Mouse (Mus musculus) ovary, postnatal 10 days (tissue): ENCODE results near the gene Lrig1.
"Not testable (repeated sequence)": the region's sequence is repeated elsewhere in the genome, so short reads cannot be mapped to it uniquely, and the experiment has no call there.

Source experiments
- DNase-seq: peaks from one replicate; pipeline ENCODE4 v3.0.0; 2022; ENCODE audit warnings: low spot score

The Lrig1 gene

DNA sequence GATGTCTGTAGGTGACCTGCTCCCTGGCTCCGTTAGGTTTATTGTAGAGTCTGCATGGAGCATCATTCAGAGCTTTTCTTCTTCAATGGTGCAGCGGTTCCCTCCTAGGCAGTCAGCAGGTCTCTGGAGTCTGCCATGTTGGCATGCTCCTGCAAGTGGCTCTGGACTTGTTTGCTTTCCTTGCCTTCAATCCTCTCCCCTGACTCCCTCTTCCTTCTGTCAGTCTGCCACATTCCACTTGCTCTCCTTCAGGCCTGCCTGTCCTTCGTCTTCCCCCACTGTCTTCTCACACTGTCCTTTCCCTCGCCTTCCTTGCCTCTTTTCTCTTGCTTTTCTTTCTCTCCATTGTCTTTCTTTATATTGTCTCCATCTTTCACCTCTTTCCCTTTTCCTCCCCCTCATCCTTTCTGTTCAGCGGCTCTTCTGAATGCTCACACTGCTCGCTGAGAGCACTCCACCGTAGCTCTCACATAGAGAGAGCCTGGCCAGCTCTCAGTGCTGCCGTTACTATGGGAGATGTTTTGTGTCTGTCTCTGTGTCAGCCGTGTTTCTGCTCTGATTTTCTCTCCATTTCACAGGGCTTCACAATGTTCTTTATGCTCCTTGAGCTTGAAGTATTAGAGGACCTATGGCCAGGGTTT, 124.3 kb downstream of the Lrig1 start:
- DNase-seq = no peak

DNA sequence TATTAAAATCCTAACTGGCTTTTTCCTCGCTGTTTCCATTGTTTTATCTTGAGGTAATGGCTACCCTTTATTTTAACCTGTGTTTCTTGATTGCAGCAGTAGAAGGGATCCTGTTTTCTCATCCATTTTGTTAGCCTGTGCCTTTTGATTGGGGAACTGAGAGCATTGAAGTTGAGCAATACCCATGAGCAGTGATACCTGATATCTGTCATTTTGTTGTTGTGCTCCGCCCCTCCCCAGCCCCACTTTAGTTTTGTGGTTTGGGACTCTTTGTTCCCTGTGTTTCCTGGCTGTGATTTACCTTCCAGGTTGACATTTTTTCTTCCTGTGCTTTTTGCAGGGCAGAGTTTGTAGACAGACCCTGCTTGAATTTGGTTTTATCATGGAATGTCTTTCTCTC, 131.9 kb downstream of the Lrig1 start:
- DNase-seq = no peak

DNA sequence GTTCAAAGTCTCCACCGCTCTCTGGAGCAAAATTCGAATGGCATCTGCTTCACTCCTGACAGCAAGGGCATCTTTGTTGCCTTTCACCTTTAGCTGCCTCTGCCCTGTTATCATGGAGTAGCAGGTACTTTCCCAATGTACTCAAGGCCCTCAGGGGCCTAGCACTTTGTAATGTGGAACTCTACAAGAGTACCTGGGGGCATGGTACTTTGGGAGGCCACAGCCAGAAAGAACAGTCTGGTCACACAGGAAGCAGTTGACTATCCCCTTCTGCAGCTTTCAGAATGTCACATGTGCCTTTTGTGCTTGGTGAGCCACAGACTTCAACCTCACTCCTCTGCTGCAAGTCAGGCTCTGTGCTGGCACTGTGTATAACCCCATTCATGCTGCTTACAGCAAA, 134.2 kb downstream of the Lrig1 start:
- DNase-seq = no peak

DNA sequence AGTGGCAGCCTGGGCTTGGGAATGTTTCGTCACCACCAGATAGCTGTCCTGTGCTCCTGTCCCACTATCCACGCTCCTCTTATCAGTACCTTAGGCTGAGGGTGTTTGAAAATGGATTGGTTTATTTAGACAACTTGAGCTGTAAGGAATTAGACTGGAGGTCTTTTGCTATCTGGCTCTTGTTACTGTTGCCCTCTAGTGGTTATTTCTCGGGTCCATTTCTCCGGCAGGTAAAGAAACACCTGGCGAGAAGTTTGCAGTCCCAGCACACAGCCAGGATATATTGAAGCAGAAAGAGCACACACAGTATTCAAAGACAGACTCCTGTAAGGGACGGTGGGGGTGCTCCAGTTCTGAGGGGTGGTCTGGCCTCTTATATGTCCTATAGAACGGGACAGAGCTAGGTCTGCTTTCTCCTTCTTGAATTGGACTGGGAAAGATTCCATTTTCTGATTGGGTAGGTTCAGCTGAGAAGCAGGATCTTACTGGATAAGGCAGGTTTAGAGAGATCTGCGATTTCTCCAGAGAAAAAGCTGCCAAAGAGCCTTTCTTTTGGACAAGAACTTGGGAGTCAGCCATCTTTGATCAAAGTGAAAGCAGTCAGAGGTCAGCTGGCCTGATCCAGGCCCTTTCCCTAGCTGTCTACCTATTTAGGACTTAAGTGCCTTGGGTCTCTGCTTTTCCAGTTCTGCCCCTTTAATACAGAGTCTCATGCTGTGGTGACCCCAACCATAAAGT, 136.6 kb downstream of the Lrig1 start:
- no peak for DNase-seq

DNA sequence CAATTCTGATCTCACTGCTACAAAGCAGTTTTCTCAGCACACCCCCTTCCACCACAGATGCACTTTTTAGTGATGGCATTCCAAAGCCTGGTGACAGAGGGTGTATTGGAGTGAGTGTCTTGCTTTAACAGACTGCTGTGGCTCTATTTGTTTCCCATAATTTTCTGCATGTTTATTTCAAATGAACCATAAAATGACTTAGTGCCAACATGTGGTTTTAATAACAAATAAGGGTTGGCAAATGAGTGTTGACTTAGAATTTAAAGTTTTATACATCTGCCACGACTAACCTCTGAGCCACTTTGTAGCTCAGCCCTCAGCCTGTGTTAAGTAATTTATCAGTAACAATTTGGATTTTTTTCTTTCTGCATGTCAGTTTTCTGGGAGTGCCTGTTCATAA, 138.6 kb downstream of the Lrig1 start:
- DNase-seq = no peak

DNA sequence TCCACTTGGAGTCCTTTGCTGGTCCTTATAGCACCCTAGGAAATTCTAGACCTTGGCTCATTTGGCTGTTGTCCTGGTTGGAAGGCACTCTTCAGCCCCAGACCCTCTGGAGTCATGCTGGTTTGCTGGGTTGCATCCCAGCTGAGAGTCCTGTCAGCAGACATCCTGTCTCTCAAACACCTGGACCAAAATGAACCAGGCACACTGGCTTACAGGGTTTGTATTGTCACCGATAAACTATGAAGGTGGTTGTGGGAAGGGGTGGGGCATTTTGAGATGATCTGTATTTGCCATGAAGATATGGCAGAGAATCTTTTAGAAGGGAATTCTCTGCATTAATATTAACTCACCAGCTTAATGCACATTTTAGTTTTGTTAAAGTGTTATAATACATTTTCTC, 139.1 kb downstream of the Lrig1 start:
- DNase-seq = no peak

DNA sequence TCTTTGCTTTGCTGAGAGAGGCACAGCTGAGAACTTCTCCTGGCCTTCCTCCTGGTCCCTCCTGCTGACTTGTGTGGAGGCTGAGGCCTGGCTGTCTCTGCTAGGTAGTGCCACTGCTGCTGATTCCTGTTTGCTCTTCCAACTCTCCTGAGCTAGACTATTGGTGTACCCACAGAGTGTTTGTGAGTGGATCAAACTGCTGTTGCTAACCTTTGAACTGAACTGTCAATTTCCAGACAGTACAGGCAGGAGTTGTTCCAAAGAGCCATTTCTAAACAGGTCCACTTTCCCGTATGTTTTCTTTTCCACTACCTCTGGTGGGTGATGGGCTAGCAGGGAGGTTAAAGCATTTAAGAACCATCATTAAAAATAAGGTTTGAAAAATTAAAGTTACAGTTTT, 141.4 kb downstream of the Lrig1 start:
- not testable (repeated sequence) for DNase-seq
